Mouse (Mus musculus) T-helper 17 cell (primary cell): ENCODE data around the gene Tmem219.

ENCODE experiments used
- in situ Hi-C, 2 experiments: fragments of 300-600 bp; cut with MboI, MseI; formaldehyde crosslinking; loops; 1 replicate in 1 of 2; 2 replicates in 1 of 2; pipeline ENCODE4 v1.15.1; 2025; ENCODE audit warnings: high pct_unique_total_duplicates in 2 of 2

The Tmem219 gene

DNA sequence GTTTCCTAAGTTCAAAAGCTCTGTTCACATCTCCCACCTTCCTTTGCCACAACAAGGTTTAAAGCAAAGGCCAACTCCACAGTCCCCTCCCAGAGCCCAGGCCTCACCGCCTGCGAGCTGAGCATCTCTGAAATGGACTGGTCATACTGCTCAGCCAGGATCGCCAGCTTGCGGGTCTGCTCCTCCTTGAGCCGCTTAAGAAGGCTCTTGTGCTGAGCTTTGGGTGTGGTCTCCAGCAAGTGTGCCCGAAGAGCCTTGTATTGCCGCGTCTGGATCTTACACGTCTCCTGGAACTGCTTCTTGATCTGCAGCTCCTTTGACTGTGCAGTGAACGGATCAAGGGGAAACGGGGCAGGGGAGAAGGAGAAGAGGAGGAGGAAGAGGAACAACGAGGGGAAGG, 54.7 kb downstream of the Tmem219 start:
- in situ Hi-C loops, result no loop called here

DNA sequence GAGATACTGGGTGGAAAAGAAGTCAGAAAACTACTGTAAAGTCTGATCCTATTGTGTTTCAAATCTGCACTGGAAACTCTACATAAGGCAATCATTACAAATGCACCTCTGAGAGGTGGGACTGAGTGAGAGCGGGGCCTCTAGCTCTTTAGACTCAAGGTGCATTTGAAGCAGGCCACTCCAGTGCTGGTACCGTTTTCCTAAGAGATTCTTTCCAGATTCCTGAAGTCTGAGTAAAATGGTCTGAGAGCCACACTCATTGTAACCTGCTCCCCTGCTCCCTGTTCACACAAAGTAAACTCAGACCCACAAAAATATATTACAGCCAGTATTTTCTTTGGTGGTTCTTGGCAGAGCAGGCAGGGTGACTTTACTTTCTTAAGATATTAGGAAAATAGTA, 55.2 kb downstream of the Tmem219 start:
- in situ Hi-C loops, result no loop called here

- in situ Hi-C loops, result no loop called here
Measured at GRCm38 (mm10) chr7:126863791-126864190, 58.9 kb downstream of the Tmem219 start.

- in situ Hi-C loops, result no loop called here
Measured at GRCm38 (mm10) chr7:126862147-126862784, 60.5 kb downstream of the Tmem219 start, which contains the start of gene Ino80e. TSS of gene Ino80e (minus strand) at chr7:126862377.

GRCm38 (mm10) chr7:126861429-126862130, 61.1 kb downstream of the Tmem219 start, which contains the start of gene Hirip3:
TSS of gene Hirip3 (plus strand) at chr7:126861972.
- in situ Hi-C loops, result no loop called here

DNA sequence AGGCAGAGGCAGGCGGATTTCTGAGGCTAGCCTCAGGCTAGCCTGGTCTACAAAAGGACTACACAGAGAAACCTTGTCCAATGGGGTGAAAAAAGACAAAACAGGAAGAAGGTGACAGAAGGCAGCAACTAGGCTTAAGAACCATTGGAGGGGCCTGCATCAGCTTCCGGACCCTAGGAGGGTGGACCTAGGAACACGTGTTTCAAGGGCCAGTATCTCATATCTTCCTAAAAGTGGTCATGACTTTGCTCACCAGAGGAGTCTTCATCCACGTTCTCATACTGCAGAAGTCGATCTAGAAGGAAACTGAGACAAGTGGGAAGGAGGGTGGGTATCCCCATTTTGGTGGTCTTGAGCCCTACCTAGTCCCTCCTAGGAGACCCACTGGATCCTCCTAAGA, 61.7 kb downstream of the Tmem219 start:
- in situ Hi-C loops, result no loop called here

DNA sequence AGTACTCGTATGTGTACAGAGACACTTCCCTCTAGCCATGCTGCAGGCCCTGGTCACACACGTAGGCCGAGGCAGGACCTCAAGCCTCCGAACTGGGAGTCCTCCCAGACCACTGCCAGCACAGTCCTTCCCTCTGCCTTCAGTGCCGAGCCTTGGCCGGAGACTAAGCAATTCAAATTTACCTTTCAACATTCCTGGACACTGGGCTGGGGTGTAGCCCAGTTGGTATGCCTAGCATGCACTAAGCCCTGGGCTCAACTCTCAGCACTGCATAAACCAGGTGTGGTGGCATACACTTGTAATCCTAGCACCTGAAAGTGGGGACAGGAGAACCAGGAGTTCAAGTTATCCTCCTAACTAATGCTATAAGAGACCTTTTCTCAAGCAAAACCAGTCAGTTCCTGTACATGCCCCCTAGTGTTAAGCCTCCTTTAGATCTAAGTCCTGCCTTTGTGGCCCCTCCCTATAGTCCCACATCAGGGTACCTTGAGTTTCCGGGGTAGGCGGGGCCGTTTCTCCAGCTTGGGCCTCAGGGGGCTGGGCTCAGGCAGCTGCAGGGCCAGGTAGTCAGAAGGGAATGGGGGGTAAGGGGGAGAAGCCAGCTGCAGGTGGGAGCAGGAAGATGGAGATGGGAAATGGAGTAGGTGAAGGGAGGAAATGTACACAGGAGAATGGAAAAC, 65.8 kb downstream of the Tmem219 start:
- in situ Hi-C loops, result no loop called here

DNA sequence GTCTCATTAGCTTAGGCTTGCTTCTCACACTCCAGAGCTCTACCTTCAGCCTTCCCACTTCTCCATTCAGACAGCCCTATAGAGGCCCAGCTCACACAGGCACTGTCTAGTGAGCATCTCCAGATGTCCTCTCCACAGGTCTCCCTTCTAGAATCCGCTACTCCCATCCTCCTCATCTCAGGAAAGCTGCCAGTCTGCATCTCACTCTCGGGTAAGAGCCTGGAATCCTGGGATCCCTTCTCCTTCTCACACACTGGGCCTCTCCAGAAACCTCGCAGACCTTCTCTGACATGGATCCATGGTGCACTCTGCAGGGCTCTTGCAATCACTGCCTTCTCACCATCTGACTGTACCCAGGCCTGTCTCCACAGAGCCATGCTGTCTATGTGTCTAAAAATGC, 67.1 kb downstream of the Tmem219 start:
- in situ Hi-C loops, result no loop called here

DNA sequence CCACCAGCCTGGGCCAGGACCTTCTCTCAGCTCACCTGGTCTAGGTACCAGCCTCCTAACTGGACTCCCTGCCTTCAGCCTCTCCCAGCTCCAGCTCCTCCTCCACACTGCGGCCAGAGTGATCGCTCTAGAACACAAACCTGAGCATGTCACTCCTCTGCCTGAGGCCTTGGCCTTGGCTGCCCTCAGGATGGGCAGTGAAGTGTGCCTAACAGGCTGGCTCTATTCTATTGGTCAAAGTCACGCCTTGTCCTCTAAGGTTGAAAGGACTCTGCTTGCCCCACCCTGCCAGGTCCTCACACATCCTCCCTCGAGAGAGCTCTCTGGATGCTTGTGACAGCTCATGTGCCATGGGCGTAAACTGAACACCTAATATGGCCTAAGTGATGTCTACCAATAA, 69.3 kb downstream of the Tmem219 start:
- in situ Hi-C loops, result no loop called here

- in situ Hi-C loops, result no loop called here
Measured at GRCm38 (mm10) chr7:126851192-126851591, 71.5 kb downstream of the Tmem219 start.

DNA sequence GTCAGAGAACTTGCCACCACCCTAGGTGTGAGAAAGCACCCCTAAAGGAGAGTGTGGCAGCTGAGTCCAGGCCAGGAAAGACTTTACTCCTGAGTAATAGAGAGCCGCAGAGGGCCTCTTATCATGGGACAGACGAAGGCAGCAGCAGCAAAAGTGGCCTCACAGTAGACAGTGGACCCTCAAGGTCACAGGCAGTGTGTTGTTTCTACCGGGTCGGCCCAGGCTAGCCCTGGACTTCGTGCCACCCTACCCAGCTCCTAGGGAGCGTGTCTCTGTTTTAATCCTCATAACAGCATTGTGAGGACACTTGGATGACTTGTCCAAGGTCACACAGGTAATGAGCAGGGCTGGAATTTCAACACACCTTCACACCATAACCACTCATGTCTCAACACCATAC, 72.6 kb downstream of the Tmem219 start:
- in situ Hi-C loops, result no loop called here

- in situ Hi-C loops, result no loop called here
Measured at GRCm38 (mm10) chr7:126848794-126849193, 73.9 kb downstream of the Tmem219 start.

- in situ Hi-C loops, result no loop called here
Measured at GRCm38 (mm10) chr7:126847421-126848398, 75.0 kb downstream of the Tmem219 start.

GRCm38 (mm10) chr7:126847116-126847420, 75.6 kb downstream of the Tmem219 start, which contains the start of gene Doc2a:
TSS of gene Doc2a (plus strand) at chr7:126847416.
- in situ Hi-C loops, result no loop called here

DNA sequence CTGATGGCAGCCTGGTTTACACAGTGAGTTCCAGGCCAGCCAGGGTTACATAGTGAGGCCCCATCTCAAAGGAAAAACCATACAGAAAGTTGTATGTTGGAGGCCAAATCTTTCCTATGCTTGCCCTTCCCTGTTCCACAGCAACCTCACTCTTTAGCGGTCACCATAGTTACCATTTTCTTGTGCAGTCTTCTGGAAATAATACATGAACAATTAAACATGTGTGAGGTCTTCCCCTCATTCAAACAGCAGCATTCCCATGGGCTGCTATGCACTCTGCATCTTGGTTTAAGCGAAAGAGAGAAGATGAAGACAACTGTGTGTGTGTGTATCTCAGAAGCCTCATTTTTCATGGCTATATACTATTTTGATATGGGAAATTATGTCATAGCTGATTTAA, 77.2 kb downstream of the Tmem219 start:
- in situ Hi-C loops, result no loop called here

DNA sequence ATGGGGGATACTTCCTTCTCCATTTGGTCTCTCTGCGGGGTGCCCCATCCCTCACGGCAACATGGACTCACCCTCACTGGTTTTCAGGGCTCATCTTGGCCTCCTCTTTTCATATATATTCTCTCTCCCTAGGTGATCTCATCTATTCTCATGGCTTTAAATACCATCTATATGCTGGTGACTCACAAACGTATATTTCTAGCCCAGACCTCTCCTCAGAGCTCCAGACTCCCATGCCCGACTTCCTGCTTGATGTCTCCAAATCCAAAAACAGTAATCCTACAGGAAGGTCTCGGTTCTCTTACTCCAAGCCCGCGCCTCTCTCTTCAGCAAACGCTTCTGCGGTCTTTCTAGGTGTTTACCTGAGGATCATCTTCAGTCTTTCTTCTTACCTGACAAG, 79.4 kb downstream of the Tmem219 start:
- in situ Hi-C loops, result no loop called here
